Mouse (Mus musculus) stomach, postnatal 0 days (tissue): ENCODE measurements around the gene Serinc4.

Source experiments
- CTCF ChIP-seq: IDR thresholded peaks from 2 replicates; pipeline ENCODE4 v1.5.1; 2016; ENCODE audit warnings: antibody characterized with exemption, low read depth, mild to moderate bottlenecking, moderate library complexity
- EP300 ChIP-seq: optimal IDR thresholded peaks from 2 replicates; pipeline ENCODE3; 2016; ENCODE audit warnings: antibody characterized with exemption

DNA sequence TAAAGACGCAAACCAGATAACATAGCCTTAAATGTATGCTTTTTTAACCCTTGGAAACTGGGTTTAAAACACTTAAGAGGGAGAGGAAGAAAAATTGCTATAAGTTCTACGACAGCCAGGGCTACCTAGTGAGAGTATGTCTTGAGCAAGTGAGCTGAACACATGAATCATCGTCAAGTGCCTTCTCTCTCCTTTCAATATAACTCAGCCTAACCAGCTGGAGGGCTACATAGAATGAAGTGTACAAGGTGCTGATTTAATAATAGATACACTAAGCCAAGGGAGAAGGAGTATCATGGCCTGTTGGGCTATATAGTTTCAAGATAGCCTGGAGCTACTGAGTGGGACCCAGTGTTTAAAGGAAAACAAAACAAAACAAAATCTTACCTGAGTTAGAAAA is 38.1 kb downstream of the Serinc4 start:
- TF ChIP-seq CTCF (no peak), EP300 (no peak)
